Mouse (Mus musculus) midbrain, embryonic 12.5 days (tissue): Measurements from ENCODE around the gene Cog6. TPM values are rescaled to one million over a fixed set of nuclear protein-coding genes. Genes with fewer than 3 reads are reported as not detected.

Source experiments
- ATAC-seq: fragments of 200-750 bp; cut with Nextera tagmentation; 2 replicates; pipeline ENCODE4 v1.8.0; 2017; ENCODE audit warnings: low read depth, moderate TSS enrichment, moderate library complexity; ENCODE audit not compliant: low FRiP score
- H3K27ac ChIP-seq: fragments of 300-500 bp; sonication (generic); replicated peaks from 2 replicates; pipeline ENCODE4 v1.5.1; 2016; ENCODE audit warnings: mild to moderate bottlenecking
- H3K27me3 ChIP-seq: fragments of 300-500 bp; sonication (generic); 2 replicates; pipeline ENCODE4 v1.6.1; 2016; ENCODE audit warnings: mild to moderate bottlenecking
- H3K36me3 ChIP-seq: fragments of 300-500 bp; sonication (generic); 2 replicates; pipeline ENCODE4 v1.6.1; 2016
- H3K4me1 ChIP-seq: fragments of 300-500 bp; sonication (generic); 2 replicates; pipeline ENCODE4 v1.6.1; 2016
- H3K4me2 ChIP-seq: fragments of 300-500 bp; sonication (generic); replicated peaks from 2 replicates; pipeline ENCODE4 v1.6.1; 2016; ENCODE audit warnings: mild to moderate bottlenecking, moderate library complexity
- H3K4me3 ChIP-seq: fragments of 300-500 bp; sonication (generic); 2 replicates; pipeline ENCODE4 v1.5.1; 2016; ENCODE audit warnings: mild to moderate bottlenecking
- H3K9ac ChIP-seq: fragments of 300-500 bp; sonication (generic); replicated peaks from 2 replicates; pipeline ENCODE4 v1.6.1; 2016; ENCODE audit warnings: mild to moderate bottlenecking, moderate library complexity
- H3K9me3 ChIP-seq: fragments of 300-500 bp; sonication (generic); 2 replicates; pipeline ENCODE4 v1.6.1; 2016; ENCODE audit warnings: mild to moderate bottlenecking
- WGBS: fragments of 180-500 bp; shearing (Covaris S2); methylation state at CpG from one replicate; pipeline ENCODE4 v1.1.7; 2016; 5-methylcytosine and 5-hydroxymethylcytosine counted together
- polyA plus RNA-seq: library from polyadenylated mRNA; unstranded; fragments of >200 nt; fragmentation: Nextera tagmentation; extraction: Ambion mirVana; gene quantifications from 2 replicates; pipeline ENCODE4 v1.2.1, GENCODE M21; 2016

Gene Cog6
- polyA plus RNA-seq, 1 experiment from 2014 or later = 58.6 TPM

- H3K9ac ChIP-seq = no peak overlapping the region
- WGBS = 29% methylated on average over 7 of the region's 7 CpGs
- H3K4me2 ChIP-seq = no peak overlapping the region
- H3K27me3 ChIP-seq = peaks cover 18% of the 10 kb centered on the region; the same call in 1 of the 2 replicates
- no peaks in the 10 kb centered on the region for H3K4me1 ChIP-seq
- no peak overlapping the region for H3K4me3 ChIP-seq
- H3K27ac ChIP-seq = no peak overlapping the region
- no peak for ATAC-seq
- H3K36me3 ChIP-seq = no peaks in the 10 kb centered on the region
- no peaks in the 10 kb centered on the region for H3K9me3 ChIP-seq
Measured at GRCm38 (mm10) chr3:53029046-53029445, 12.0 kb upstream of the Cog6 start.

- no peak for ATAC-seq
- Histone ChIP-seq H3K4me2 (no peak overlapping the region), H3K4me3 (no peak overlapping the region), H3K9me3 (no peaks in the 10 kb centered on the region), H3K4me1 (no peaks in the 10 kb centered on the region), H3K27me3 (peaks cover 8% of the 10 kb centered on the region; the same call in 1 of the 2 replicates), H3K9ac (no peak overlapping the region), H3K36me3 (no peaks in the 10 kb centered on the region), H3K27ac (no peak overlapping the region)
- 86% methylated on average over 4 of the region's 4 CpGs for WGBS
Measured at GRCm38 (mm10) chr3:53027333-53027732, 10.3 kb upstream of the Cog6 start.

DNA sequence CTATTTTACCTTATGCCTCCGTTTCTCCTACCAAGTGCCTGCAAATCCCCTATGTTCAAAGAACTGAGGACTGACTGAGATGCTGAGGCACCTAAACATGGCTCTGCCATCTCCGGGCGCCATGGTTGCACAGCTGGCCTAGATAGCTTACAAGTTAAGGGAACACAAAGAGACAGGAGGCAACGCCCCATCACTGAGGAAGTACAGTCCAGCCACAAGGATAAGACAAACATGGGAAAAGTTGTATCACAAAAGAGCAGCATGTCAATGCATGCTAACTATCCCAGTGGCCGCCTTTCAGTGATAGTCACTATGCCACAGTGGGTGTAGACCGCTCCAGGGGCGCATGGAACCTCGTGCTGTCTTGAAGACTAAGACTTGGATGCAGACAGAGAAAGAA, 9.6 kb downstream of the Cog6 start:
- no peak overlapping the region for H3K4me3 ChIP-seq
- H3K27me3 ChIP-seq = no peaks in the 10 kb centered on the region
- H3K4me1 ChIP-seq = no peaks in the 10 kb centered on the region
- ATAC-seq = no peak
- peaks cover 37% of the 10 kb centered on the region for H3K36me3 ChIP-seq
- WGBS = 95% methylated on average over 8 of the region's 8 CpGs
- no peak overlapping the region for H3K4me2 ChIP-seq
- H3K9ac ChIP-seq = no peak overlapping the region
- no peak overlapping the region for H3K27ac ChIP-seq
- H3K9me3 ChIP-seq = no peaks in the 10 kb centered on the region

DNA sequence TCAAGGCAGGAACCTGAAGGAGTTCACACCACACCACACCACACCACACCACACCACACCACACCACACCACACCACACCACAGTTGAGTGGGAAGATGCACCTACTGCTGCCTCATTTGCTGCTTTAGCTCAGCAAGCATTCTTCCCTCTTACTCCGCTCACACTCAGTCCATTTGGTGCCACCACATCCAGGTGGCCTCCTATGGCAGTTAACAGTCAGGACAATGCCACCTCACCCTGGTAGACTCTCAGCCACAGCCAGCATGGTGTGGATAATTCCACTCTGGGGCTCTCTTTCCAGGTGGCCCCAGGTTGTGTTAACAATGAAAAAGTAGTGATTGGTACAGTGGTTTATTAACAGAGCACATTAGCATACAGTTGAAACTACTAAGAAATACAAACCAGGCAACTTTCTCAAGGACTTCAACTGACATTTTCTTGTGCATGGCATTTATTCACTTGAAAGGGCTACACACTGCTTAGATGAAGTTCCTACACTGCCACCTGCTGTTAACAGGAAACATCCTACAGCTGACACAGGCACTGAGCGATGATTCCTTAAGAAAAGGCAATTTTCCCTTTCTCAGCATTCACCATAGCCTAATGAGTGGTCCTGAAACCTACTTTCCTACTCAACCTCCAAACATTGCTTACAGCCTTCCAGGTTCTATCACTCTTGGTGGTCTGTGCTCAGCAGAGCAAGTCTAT, 12.5 kb downstream of the Cog6 start:
- H3K9me3 ChIP-seq = no peaks in the 10 kb centered on the region
- H3K27ac ChIP-seq = no peak overlapping the region
- peaks cover 52% of the 10 kb centered on the region for H3K36me3 ChIP-seq
- H3K4me3 ChIP-seq = no peak overlapping the region
- H3K27me3 ChIP-seq = no peaks in the 10 kb centered on the region
- H3K9ac ChIP-seq = no peak overlapping the region
- H3K4me1 ChIP-seq = no peaks in the 10 kb centered on the region
- no peak for ATAC-seq
- 84% methylated on average over 2 of the region's 2 CpGs for WGBS
- H3K4me2 ChIP-seq = no peak overlapping the region

GRCm38 (mm10) chr3:53002076-53002475, 15.0 kb downstream of the Cog6 start:
- Histone ChIP-seq H3K27me3 (no peaks in the 10 kb centered on the region), H3K9me3 (no peaks in the 10 kb centered on the region), H3K4me1 (no peaks in the 10 kb centered on the region), H3K4me3 (no peak overlapping the region), H3K4me2 (no peak overlapping the region), H3K9ac (no peak overlapping the region), H3K36me3 (peaks cover 41% of the 10 kb centered on the region), H3K27ac (no peak overlapping the region)
- 72% methylated on average over 6 of the region's 6 CpGs for WGBS
- ATAC-seq = no peak

- no peaks in the 10 kb centered on the region for H3K4me1 ChIP-seq
- H3K4me3 ChIP-seq = no peak overlapping the region
- peaks cover 51% of the 10 kb centered on the region for H3K36me3 ChIP-seq
- H3K27ac ChIP-seq = no peak overlapping the region
- no peaks in the 10 kb centered on the region for H3K27me3 ChIP-seq
- no peak for ATAC-seq
- no peaks in the 10 kb centered on the region for H3K9me3 ChIP-seq
- 87% methylated on average over 3 of the region's 3 CpGs for WGBS
- H3K9ac ChIP-seq = no peak overlapping the region
- no peak overlapping the region for H3K4me2 ChIP-seq
Measured at GRCm38 (mm10) chr3:52999996-53000395, 17.0 kb downstream of the Cog6 start.

- Histone ChIP-seq H3K27me3 (no peaks in the 10 kb centered on the region), H3K4me1 (no peaks in the 10 kb centered on the region), H3K36me3 (peaks cover 51% of the 10 kb centered on the region), H3K27ac (no peak overlapping the region), H3K9me3 (no peaks in the 10 kb centered on the region), H3K9ac (no peak overlapping the region), H3K4me3 (no peak overlapping the region), H3K4me2 (no peak overlapping the region)
- WGBS = 88% methylated on average over 15 of the region's 15 CpGs
- no peak for ATAC-seq
Measured at GRCm38 (mm10) chr3:52999016-52999744, 17.9 kb downstream of the Cog6 start.

DNA sequence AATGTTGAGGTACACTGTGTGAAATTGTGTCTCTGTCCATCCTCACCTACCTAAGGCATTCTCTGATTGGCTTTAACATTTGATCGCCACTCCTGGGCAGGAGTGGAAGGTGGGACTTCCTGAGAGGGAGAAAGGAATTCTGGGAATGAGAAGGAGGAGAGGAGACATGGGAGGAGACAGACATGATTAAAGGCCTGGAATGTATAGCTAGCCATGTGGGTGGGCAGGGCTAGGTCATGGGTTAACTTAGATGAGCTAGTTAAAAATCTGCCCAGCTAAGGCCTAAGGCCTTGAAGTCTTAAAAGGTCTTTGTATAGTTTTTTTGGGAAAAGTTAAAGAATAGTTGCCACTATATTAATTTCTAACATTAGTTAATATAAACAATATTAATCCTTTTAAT, 19.7 kb downstream of the Cog6 start:
- no peak overlapping the region for H3K27ac ChIP-seq
- no peaks in the 10 kb centered on the region for H3K9me3 ChIP-seq
- 84% methylated on average over 1 of the region's 1 CpGs for WGBS
- H3K9ac ChIP-seq = no peak overlapping the region
- no peaks in the 10 kb centered on the region for H3K4me1 ChIP-seq
- H3K36me3 ChIP-seq = peaks cover 57% of the 10 kb centered on the region
- no peak for ATAC-seq
- H3K4me3 ChIP-seq = no peak overlapping the region
- H3K27me3 ChIP-seq = no peaks in the 10 kb centered on the region
- H3K4me2 ChIP-seq = no peak overlapping the region

DNA sequence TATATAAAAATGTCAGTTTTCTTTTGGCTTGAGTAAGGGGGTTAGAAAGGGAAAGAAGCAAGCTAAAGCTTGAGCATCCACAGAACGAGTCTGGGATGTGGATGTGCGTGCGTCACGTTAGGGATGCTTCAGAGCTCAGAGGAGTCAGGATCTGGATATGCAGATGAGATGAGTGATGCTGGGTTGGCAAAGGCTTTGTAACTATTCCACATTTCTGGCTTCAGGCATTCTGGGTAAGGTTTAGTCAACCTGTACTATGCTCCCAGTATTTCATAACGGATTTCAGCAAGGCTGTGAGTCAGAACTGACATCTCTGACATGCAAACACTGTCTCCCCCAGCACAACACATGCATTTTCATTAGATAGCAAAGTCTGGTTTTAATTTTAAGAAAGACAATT, 20.4 kb downstream of the Cog6 start:
- H3K27me3 ChIP-seq = no peaks in the 10 kb centered on the region
- 84% methylated on average over 5 of the region's 5 CpGs for WGBS
- no peaks in the 10 kb centered on the region for H3K9me3 ChIP-seq
- peaks cover 58% of the 10 kb centered on the region for H3K36me3 ChIP-seq
- H3K4me1 ChIP-seq = no peaks in the 10 kb centered on the region
- no peak overlapping the region for H3K9ac ChIP-seq
- ATAC-seq = no peak
- H3K4me2 ChIP-seq = no peak overlapping the region
- H3K27ac ChIP-seq = no peak overlapping the region
- H3K4me3 ChIP-seq = no peak overlapping the region

GRCm38 (mm10) chr3:52994666-52995065, 22.4 kb downstream of the Cog6 start:
- Histone ChIP-seq H3K4me2 (no peak overlapping the region), H3K36me3 (peaks cover 48% of the 10 kb centered on the region), H3K4me1 (no peaks in the 10 kb centered on the region), H3K27ac (no peak overlapping the region), H3K27me3 (no peaks in the 10 kb centered on the region), H3K9me3 (no peaks in the 10 kb centered on the region), H3K4me3 (no peak overlapping the region), H3K9ac (no peak overlapping the region)
- whole genome bisulfite sequencing = 72% methylated on average over 5 of the region's 5 CpGs
- ATAC-seq = no peak

DNA sequence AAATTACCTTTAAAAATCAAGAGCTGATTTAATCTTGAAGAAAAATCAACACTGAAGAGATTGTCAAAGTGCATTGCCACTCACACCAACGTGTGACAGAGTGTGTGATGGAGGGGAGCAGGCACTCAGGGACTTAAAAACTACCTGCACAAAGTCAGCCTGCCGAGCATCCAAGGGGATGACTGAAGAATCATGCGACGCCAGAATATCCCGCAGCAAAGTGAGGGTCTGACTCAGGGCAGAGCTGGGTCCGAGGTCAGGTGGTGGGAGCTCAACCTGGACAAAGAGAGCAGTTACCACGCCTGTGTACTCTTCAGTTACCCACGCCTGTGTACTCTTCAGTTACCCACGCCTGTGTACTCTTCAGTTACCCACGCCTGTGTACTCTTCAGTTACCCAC, 23.7 kb downstream of the Cog6 start:
- no peak for ATAC-seq
- Histone ChIP-seq H3K4me3 (no peak overlapping the region), H3K4me2 (no peak overlapping the region), H3K4me1 (no peaks in the 10 kb centered on the region), H3K27me3 (no peaks in the 10 kb centered on the region), H3K9ac (no peak overlapping the region), H3K36me3 (peaks cover 60% of the 10 kb centered on the region), H3K27ac (no peak overlapping the region), H3K9me3 (no peaks in the 10 kb centered on the region)
- 90% methylated on average over 10 of the region's 10 CpGs for WGBS

- no peak for ATAC-seq
- no peaks in the 10 kb centered on the region for H3K9me3 ChIP-seq
- WGBS = 76% methylated on average over 18 of the region's 18 CpGs
- no peak overlapping the region for H3K4me2 ChIP-seq
- H3K27me3 ChIP-seq = no peaks in the 10 kb centered on the region
- H3K4me1 ChIP-seq = no peaks in the 10 kb centered on the region
- no peak overlapping the region for H3K27ac ChIP-seq
- no peak overlapping the region for H3K9ac ChIP-seq
- peaks cover 64% of the 10 kb centered on the region for H3K36me3 ChIP-seq
- H3K4me3 ChIP-seq = no peak overlapping the region
Measured at GRCm38 (mm10) chr3:52990041-52990737, 26.8 kb downstream of the Cog6 start.
